Mouse (Mus musculus) embryonic fibroblast, embryonic 13.5 days (primary cell): Measurements from ENCODE around the gene Tff1.

ENCODE experiments used
- CTCF ChIP-seq: IDR thresholded peaks from 2 replicates; pipeline ENCODE4 v1.5.1; 2011; ENCODE audit warnings: mild to moderate bottlenecking, control low read depth, low read length, moderate library complexity, borderline replicate concordance; ENCODE audit not compliant: insufficient read depth
- POLR2A ChIP-seq: IDR thresholded peaks from 2 replicates; pipeline ENCODE4 v1.6.1; 2011; ENCODE audit warnings: low read depth, mild to moderate bottlenecking, control low read depth, low read length, moderate library complexity

DNA sequence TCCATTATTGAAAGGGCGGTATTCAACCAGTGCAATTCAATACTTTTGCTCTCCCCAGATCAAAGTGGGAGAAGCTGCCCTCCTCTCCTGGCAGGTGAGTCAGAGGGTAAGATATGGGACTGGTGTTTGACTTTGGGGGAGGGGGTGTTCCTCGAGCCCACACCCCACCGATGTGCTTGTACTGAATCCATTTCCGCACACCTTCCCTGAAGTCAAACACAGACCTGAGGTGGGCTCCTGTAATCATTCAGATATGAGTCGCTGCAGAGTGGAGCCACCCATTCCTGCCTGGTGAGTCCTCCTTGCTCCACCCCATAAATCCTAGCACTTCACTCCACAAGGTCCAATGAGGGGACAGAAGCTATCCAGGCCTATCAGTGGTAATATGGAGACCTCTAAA, 4.7 kb upstream of the Tff1 start:
- TF ChIP-seq CTCF (no peak), POLR2A (no peak)
